Mouse (Mus musculus): Measurements from ENCODE around the gene Ppox.
"Not testable (repeated sequence)": the region's sequence is repeated elsewhere in the genome, so short reads cannot be mapped to it uniquely, and the experiment has no call there.

The Ppox gene

GRCm38 (mm10) chr1:171241952-171242351 lies 39.0 kb downstream of the Ppox start:
- not testable (repeated sequence) for DNase-seq

DNA sequence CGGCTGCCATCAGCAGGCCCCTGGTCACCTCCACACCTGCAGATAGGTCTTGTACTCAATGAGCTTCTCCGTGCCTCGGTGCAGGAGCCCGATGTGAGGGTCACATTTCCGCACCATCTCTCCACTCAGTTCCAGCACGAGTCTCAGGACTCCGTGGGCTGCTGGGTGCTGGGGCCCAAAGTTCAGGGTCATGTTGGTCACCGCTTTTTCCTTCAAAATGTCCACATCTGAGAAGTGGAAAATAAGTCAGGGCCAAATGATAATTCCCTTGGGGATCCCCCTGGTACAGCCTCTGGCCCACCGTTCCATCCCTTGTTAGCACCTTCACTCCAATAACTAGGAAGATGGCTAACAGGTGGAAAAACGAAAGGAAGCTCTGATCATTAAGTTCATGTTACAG lies 40.1 kb downstream of the Ppox start:
- DNase-seq = no peak

GRCm38 (mm10) chr1:171239992-171240744 lies 40.8 kb downstream of the Ppox start:
- no peak for DNase-seq

GRCm38 (mm10) chr1:171238463-171238862 lies 42.5 kb downstream of the Ppox start:
- peak; percentile 76 for DNase-seq

GRCm38 (mm10) chr1:171237438-171237837 lies 43.5 kb downstream of the Ppox start:
- DNase-seq = no peak

- no peak for DNase-seq
Measured at GRCm38 (mm10) chr1:171235791-171236190, 45.2 kb downstream of the Ppox start.

GRCm38 (mm10) chr1:171234538-171234937 lies 46.4 kb downstream of the Ppox start:
- no peak for DNase-seq

- DNase-seq = no peak
Measured at GRCm38 (mm10) chr1:171234126-171234525, 46.9 kb downstream of the Ppox start, which contains the start of gene Fcer1g. TSS of gene Fcer1g (minus strand) at chr1:171234365.

DNA sequence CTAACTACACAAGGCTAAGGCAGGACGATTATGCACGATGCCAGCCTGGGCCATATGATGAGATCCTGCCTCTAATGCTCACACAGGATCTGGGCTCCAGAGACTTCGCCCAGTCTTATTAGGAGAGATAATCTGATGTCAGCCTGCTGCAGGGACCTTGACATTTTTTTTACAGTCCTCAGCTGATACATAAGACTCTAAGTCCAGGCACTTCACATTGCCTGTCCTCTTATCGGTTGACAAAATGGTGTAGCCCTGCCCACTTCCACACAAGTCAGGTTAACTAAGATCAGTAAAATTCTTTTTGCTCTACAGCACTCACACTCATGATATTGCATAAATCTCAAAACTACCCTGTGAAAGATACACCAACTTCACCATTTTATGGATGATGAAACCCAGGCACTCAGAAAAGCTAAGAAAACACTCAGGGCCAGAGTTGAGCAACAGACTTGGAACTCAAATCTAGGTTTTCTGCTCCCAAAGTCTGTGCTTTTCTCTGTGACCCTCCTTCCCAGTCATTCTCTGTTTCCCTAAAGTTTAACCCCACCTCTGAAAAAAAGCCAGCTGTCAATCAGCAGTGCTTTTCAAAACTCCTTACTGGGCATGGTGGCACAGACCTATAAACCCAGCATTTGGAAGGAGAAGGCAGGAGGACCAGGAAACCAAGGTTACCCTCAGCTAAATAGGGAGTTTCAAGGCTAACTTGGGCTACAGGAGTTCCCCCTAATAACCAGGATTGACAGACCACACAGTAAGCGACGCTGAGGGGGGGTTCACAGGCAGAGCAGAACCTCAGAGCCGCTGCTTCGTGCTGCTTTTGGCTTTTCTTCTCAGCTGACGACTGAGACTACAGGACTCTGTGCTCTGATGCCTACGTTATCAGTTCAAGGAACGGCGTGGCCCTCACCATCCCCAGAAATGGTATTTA lies 47.9 kb downstream of the Ppox start:
- DNase-seq = no peak

GRCm38 (mm10) chr1:171232348-171232747 lies 48.6 kb downstream of the Ppox start:
- DNase-seq = no peak

DNA sequence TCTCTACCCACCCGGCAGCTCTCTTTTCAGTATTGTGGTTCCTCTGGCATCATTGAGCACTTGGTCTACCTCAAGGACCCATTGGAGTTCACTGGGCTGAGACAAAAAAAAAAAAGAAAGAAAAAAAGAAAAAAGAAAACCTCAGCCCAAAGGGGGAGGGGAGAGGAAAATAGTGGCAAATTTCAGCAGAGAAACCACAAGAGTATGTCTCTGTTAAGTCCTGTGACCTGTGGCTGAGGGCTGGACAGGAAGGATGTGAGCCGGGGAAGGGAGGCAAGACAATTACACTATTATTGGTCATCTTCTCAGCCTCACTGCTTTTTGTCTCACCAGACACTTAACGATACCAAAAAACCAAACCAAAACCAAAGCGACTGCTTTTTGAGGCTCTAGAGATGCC lies 49.1 kb downstream of the Ppox start:
- DNase-seq = no peak

- no peak for DNase-seq
Measured at GRCm38 (mm10) chr1:171230215-171230614, 50.8 kb downstream of the Ppox start.

- no peak for DNase-seq
Measured at GRCm38 (mm10) chr1:171229750-171230149, 51.2 kb downstream of the Ppox start.

DNA sequence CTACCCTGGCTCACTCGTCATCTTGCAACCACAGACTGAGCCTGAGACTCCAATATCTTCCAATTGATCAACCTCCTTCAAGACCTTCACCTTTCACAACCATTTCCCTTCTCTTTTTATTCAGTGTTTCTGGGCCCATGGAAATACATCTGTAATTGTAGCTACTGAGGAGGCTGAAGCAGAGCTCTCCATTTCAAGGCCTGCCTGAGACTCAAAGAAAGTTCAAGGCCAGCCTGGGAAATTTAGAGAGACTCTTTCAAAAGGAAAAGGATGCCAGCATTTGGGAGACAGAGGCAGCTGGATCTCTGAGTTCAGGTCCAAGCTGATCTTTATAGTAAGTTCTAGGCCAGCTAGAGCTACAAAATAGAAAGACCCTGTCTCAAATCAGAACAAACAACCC lies 53.1 kb downstream of the Ppox start:
- DNase-seq = no peak

DNA sequence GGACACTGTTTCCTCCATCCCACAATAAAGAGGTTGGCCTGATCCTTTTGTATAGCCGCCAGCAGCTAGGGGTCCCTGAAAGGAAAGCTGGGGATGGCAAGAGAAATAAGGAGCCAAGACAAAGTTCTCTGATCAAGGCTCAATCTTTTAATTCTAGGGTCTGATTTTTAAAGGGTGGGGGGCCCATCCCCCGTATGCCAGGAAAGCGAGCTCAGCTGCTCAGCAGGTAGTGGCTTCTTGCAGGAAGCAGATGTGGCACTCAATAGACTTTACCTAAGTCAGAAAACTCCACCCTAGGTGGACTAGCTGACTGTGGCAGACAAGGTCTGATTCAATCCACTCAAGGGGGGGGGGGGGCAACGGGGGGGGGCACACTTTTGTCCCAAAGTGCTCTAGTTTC lies 54.2 kb downstream of the Ppox start:
- no peak for DNase-seq
